Mouse (Mus musculus) pancreas, adult 10 weeks (tissue): ENCODE measurements around the gene Rae1. TPM values are rescaled to one million over a fixed set of nuclear protein-coding genes. Genes with fewer than 3 reads are reported as not detected.

Experiments
- polyA plus RNA-seq: library from polyadenylated mRNA; stranded (reverse); fragments of 350-450 nt; fragmentation: Illumina TruSeq; extraction: RNeasy Lipid Tissue Mini Kit (QIAGEN cat#74804); gene quantifications from one replicate; pipeline ENCODE4 v1.2.3, GENCODE M21; 2015; ENCODE audit warnings: low read depth, low replicate concordance; ENCODE audit not compliant: insufficient read depth

Rae1 gene
- polyA plus RNA-seq: 13.0 TPM

DNA sequence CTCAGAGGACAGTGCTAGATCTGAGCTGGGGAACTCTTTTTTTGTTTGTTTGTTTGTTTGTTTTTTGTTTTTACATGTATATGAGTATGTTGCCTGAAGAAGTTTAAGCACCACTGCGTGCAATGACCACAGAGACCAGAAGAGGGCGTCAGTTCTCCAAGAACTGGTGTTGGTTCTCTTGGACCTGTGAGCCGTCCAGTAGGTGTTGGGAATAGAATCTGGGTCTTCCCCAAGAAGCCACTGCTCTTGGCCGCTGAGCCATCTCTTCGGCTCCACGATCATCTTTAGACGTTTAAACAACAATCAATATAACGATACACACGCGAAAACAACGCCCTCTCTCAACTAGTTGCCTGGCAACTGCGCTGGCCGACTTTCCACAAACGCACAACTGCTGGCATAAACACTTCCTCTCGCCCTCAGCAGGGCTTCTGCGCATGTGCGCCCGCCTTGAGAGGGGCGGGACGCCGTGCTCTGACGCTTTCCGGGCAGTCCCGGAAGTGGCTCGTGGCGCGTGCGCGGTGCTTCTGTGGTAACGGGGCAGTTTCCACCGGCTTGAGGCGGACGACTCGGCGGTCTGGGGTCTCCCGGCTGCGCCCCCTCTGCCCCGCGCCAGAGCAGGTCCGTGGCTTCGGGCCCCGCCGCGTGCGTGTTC is at the start of gene Rae1:
TSS of gene Rae1 (plus strand) at position 488 of the 655 bp plus-strand sequence.

DNA sequence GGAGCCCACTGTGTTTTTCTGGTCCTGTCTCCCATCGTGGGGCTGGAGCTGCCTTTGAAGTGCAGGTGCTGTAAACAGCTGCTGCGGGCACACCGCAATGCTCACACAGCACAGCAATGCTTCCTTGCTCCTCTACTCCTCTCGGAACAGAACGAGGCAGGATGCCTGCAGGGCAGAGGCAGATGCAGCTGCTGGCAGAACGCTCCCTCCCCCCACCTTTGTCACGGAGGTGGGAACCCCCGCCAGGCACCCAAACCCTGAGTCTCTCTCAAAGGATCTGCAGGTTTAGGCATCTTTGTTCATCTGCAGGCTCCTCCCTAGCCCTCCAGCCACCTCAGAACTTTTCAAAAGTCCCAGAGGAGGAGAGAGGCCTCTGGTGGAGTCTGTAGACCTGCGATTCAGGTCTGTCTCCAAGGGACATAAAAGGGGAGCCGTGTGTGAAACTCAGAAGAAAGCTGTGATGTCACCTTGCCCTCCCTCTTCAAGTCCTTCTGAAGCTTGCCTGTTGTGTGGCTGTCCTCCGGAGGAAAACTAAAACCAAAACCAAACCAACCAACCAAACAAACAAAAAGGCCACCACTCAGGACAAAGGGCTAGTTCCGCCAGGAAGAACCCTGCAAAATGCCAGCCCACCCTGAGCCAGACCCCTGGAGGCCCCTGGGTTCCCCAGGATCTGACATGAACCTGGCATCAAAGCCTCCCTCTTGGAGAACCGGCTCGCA is 22.3 kb upstream of the Rae1 start, which contains the start of gene Spo11:
TSS of gene Spo11 (plus strand) at position 292 of the 722 bp plus-strand sequence.

GRCm38 (mm10) chr2:173020430-173020829 is 20.5 kb downstream of the Rae1 start, which contains the start of gene Rbm38:
Gene Rbm38, plus strand, starts transcription at chr2:173020498.

Other genes starting within 250 kb of the Rae1 start
- gene Bmp7, start 59.8 kb upstream of the Rae1 start, polyA plus RNA-seq: 4.3 TPM
- gene Spo11, start 22.4 kb upstream of the Rae1 start, polyA plus RNA-seq: not detected
- 2.7 TPM for gene Rbm38, start 20.4 kb downstream of the Rae1 start, polyA plus RNA-seq
- not detected for gene Ctcfl, start 119.4 kb downstream of the Rae1 start, polyA plus RNA-seq
- gene Pck1, start 152.9 kb downstream of the Rae1 start, polyA plus RNA-seq: 5.7 TPM
- 3.8 TPM for gene Zbp1, start 218.8 kb downstream of the Rae1 start, polyA plus RNA-seq